Mouse (Mus musculus): ENCODE measurements around the gene Lrmda.

Lrmda gene

GRCm38 (mm10) chr14:22093124-22093523 lies 73.6 kb downstream of the Lrmda start:
- no peak for DNase-seq (ENCODE audit: low spot score)

- DNase-seq (ENCODE audit: low spot score): no peak
These were observed 82.7 kb downstream of the Lrmda start for GRCm38 (mm10) chr14:22101961-22102805.

- no peak for DNase-seq (ENCODE audit: low spot score)
These were observed 86.3 kb downstream of the Lrmda start for GRCm38 (mm10) chr14:22105855-22106254.

- no peak for DNase-seq (ENCODE audit: low spot score)
These were observed 87.3 kb downstream of the Lrmda start for GRCm38 (mm10) chr14:22106777-22107176.

- DNase-seq (ENCODE audit: low spot score): no peak
These were observed 89.9 kb downstream of the Lrmda start for GRCm38 (mm10) chr14:22109423-22109822.

- DNase-seq (ENCODE audit: low spot score): no peak
These were observed 94.2 kb downstream of the Lrmda start for GRCm38 (mm10) chr14:22113463-22114361.

GRCm38 (mm10) chr14:22114651-22115351 lies 95.3 kb downstream of the Lrmda start:
- DNase-seq (ENCODE audit: low spot score): no peak

- no peak for DNase-seq (ENCODE audit: low spot score)
These were observed 98.6 kb downstream of the Lrmda start for GRCm38 (mm10) chr14:22118096-22118495.

GRCm38 (mm10) chr14:22118512-22118911 lies 99.0 kb downstream of the Lrmda start:
- DNase-seq (ENCODE audit: low spot score): no peak

- no peak for DNase-seq (ENCODE audit: low spot score)
These were observed 106.8 kb downstream of the Lrmda start for GRCm38 (mm10) chr14:22126276-22126675.

- DNase-seq (ENCODE audit: low spot score): no peak
These were observed 107.3 kb downstream of the Lrmda start for GRCm38 (mm10) chr14:22126859-22127258.

GRCm38 (mm10) chr14:22130950-22131585 lies 111.6 kb downstream of the Lrmda start:
- no peak for DNase-seq (ENCODE audit: low spot score)

GRCm38 (mm10) chr14:22139281-22139680 lies 119.8 kb downstream of the Lrmda start:
- no peak for DNase-seq (ENCODE audit: low spot score)

GRCm38 (mm10) chr14:22144014-22144413 lies 124.5 kb downstream of the Lrmda start:
- DNase-seq (ENCODE audit: low spot score): no peak

- no peak for DNase-seq (ENCODE audit: low spot score)
These were observed 126.4 kb downstream of the Lrmda start for GRCm38 (mm10) chr14:22145863-22146262.

GRCm38 (mm10) chr14:22146508-22147044 lies 127.1 kb downstream of the Lrmda start:
- DNase-seq (ENCODE audit: low spot score): no peak

- DNase-seq (ENCODE audit: low spot score): no peak
These were observed 128.0 kb downstream of the Lrmda start for GRCm38 (mm10) chr14:22147341-22148024.

GRCm38 (mm10) chr14:22152701-22153100 lies 133.2 kb downstream of the Lrmda start:
- DNase-seq (ENCODE audit: low spot score): no peak

GRCm38 (mm10) chr14:22154096-22154495 lies 134.6 kb downstream of the Lrmda start:
- no peak for DNase-seq (ENCODE audit: low spot score)

- DNase-seq (ENCODE audit: low spot score): no peak
These were observed 135.5 kb downstream of the Lrmda start for GRCm38 (mm10) chr14:22155034-22155433.

GRCm38 (mm10) chr14:22155512-22156026 lies 136.1 kb downstream of the Lrmda start:
- DNase-seq (ENCODE audit: low spot score): no peak
